Mouse (Mus musculus): ENCODE measurements around the gene Polr2h.

GRCm38 (mm10) chr16:20675213-20675612, 42.3 kb upstream of the Polr2h start:
- no peak for TF ChIP-seq CTCF (conservative IDR thresholded peaks at IDR 0.05 in 1 of 2, IDR thresholded peaks at IDR 0.05 in 1 of 2; ENCODE audit: low read depth in 2 of 2, low read length in 2 of 2)
- TF ChIP-seq MAFK (IDR thresholded peaks at IDR 0.05; ENCODE audit: insufficient replicate concordance, low read length), result no peak
- TF ChIP-seq POLR2A (IDR thresholded peaks at IDR 0.05; ENCODE audit: low read depth, low read length), result no peak
- no peak for TF ChIP-seq TCF12 (IDR thresholded peaks at IDR 0.05; ENCODE audit: low read depth, low read length)
- TF ChIP-seq MXI1 (IDR thresholded peaks at IDR 0.05; ENCODE audit: low read depth, low read length), result no peak
- TF ChIP-seq CHD2 (IDR thresholded peaks at IDR 0.05; ENCODE audit: low read length), result no peak
- TF ChIP-seq HCFC1 (IDR thresholded peaks at IDR 0.05; ENCODE audit: low read depth, low read length), result no peak
- TF ChIP-seq EP300 (IDR thresholded peaks at IDR 0.05; ENCODE audit: low read length), result no peak
